Mouse (Mus musculus) gastrocnemius, postnatal 4 days (tissue): ENCODE results near the gene A930017K11Rik. TPM values are rescaled to one million over a fixed set of nuclear protein-coding genes. Genes with fewer than 3 reads are reported as not detected.

Experiments
- DNase-seq, 2 experiments: peaks; one replicate each; pipeline ENCODE4 v3.0.0; 2021 to 2022; ENCODE audit warnings: low spot score in 2 of 2, mixed read lengths in 2 of 2
- total RNA-seq, 2 experiments: library from RNA; stranded (reverse); gene quantifications; 2 replicates each; pipeline ENCODE4 v1.2.3; 2021

Gene A930017K11Rik
- total RNA-seq, 2 experiments from 2014 or later: not detected

DNA sequence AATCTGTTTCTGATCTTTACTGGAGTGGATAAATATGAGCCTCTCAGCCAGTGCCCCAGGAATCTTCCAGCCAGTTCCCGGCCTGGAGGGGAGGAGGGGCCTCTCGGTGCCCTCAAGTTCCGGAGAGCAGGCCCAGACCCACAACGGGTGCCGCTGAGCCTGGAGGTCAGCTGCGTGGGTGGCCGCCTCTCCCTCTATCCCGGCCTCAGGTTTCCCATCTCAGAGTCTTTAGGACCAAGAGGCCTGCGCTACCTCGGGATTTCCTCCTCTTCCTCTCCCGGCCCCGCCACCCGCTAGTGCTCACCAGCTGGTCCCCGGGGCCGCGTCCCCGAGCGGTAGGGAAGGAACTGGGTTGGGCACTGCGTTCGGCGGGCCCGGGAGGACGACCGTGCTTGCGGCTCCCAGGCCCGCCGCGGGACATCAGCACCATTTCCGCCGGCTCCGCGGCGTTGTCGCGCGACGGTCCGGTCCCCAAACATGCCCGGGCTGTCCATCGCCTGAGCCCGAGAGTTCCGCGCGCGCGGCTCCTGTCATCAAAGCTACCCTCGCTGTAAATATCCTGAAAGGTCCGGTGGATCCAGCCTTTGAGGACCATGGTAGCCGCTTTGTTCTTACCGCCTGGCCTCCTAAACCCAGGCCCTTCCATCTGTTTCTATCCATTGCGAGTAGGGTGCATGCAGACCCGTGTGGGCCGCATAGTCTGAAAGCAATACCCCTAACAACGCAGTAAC, 10.7 kb downstream of the A930017K11Rik start:
- peak; percentile 60 to 84 for DNase-seq

DNA sequence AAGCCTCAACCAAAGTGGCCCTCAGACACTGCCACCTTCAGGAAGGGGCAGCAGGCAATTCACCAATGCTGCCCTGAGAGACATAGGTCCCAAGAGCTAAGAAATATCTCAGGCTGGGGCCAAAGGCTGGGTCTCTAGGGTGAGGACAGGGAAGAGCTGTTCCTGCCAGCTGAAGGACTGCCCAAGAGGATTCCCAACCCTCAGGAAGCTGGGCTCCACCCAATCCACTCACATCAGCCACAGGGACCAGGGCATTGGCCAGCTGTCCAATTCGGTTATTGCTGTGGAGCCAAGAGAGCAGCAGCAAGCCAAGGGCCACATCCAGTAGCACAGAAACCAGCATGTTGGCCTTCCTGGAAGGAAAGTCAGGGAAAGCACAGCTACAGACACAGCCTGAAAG, 17.8 kb downstream of the A930017K11Rik start:
- DNase-seq: no peak

DNA sequence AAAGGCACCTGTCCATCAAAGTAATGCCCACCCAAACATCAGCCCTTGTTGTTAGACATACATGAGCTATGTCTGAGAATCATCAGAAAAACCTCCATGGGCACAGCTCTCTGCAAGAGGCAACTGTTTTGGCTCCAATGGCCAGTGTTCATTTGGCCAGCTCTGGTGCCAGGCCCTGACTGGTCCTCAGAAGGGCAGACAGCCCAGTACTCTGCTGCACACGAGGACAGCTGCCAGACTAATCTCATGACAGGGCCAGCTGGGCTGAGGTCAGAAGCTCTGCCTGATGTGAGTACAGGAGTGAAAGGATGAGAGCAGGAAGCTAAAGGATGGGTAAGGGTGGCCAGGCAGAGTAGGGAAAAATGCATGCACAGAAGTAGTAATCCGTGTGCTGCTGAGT, 27.0 kb downstream of the A930017K11Rik start:
- peak in 1 of 2 experiments; percentile 53 for DNase-seq

DNA sequence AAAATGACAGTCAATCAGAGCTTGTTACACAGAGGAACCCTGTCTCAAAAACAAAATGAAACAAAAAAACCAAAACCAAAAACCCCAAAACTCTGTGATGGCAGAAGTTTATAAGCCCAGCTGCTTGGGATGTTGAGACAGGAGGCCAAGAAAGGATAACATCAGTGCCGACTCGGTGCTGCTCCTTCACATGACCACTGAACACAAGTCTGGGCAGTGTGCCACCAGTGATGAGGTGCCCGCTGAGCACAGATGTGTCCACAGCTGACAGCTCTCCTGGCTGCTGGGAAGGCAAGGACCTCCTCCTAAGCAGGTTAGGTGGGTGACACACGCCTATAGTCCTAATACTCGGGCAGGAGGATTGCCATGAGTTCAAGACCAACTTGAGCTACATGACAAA, 30.2 kb downstream of the A930017K11Rik start:
- DNase-seq: no peak

DNA sequence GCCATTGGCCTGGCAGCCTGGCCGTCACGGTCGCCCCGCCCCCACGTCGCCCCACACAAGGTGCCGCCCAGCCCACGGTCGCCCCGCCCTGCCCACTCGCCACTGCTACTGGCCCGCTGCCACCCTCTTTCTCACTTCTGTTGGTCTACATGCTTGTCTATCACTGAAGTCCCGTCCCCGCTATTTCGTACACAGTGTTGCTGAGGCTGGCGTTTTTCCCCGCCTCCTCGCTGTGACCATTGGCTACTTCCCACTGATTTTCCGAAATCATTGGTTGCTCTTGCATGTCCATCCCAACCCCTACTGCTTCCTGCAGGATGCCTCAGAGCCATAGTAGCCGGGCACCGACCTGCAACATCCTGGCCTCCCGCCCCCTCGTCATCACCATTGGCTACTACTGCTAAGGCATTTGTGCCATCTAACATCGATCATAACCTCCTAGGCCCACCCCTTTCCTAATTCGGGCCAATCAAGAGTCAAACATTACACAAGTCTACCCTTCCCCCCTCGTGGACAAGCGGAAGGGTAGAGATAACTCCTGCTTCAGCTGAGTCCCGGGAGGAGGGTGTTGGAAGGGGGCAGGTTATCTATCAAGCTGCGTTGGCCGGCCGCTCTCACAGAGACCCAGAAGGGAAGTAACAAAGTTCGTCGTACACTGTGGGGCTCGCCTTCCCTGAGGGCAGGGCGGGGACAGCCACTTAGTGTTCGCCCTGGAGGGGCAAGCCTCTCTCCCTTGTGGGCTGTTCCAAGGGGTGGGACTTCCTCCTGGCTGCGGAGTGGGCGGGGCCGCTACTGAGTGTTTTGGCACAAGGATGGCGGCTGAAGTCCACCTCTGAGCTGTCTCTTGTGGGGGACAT, 32.4 kb downstream of the A930017K11Rik start:
- peak; percentile 100 for DNase-seq

DNA sequence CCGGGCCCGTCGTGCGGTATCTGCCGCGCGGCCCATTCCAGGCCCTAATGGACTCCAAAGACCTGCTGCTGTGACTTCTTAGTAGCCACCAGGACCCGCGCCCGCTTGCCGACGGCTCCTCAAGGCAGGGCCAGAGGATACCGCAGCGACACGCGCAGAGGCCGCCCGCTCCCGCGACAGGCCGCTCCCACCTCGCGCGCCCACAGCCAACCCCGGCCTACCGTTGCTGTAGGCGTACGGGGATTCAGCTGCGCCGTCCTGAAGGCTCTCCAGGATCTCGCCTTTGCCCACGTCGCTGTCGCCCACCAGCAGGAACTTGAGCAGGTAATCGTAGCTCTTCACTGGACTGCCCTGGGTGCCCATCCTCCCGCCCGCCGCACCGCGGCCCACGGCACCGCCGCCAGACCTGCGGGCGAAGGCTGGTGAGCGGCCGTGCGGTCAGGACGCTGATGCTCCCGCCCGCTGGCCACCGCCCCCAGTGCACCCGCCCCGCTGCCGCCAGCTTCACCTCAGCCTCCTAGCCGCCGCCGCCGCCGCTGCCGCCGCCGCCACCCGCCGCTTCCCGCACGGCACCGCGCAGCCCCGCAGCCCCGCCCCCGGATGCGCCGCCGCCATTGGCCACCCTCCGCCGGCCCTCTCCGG, 33.1 kb downstream of the A930017K11Rik start, which contains the start of gene Rab40c:
Gene Rab40c, minus strand, starts transcription at position 584 of the 642 bp plus-strand sequence.
- peak; percentile 42 to 61 for DNase-seq

DNA sequence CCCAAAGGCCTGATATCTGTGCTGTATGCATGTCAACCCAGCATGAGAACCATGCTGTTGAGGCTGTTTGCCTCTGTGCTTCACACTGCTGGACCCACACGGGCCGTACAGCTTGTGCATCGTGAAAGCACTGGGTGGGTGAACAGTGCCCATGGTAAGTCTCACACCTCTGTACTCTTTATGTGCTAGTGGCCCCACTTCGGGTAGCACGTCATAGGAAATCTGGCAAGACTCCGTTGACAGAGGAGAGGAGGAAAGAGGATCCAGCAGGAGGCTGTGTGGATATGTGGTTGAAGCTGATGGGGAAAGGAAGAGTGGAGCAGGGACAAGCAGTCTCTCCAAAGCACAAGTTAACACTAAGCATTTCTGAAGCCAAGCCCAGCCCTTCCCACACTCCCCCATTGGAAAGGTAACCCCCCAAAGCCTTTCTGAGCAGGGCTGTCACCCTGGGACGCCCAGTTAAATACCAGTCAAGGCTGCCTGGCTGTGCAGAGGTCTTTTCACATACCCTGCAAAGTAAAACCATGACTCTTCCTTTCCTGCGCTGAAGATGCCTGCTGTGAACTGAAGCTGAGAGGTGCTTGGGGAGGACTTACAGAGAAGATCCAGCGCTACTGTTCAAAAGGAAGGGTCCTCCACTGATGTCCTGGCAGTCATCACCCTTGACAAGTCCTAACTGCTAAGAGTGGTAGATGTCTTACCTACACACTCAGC, 34.2 kb downstream of the A930017K11Rik start:
- no peak for DNase-seq

DNA sequence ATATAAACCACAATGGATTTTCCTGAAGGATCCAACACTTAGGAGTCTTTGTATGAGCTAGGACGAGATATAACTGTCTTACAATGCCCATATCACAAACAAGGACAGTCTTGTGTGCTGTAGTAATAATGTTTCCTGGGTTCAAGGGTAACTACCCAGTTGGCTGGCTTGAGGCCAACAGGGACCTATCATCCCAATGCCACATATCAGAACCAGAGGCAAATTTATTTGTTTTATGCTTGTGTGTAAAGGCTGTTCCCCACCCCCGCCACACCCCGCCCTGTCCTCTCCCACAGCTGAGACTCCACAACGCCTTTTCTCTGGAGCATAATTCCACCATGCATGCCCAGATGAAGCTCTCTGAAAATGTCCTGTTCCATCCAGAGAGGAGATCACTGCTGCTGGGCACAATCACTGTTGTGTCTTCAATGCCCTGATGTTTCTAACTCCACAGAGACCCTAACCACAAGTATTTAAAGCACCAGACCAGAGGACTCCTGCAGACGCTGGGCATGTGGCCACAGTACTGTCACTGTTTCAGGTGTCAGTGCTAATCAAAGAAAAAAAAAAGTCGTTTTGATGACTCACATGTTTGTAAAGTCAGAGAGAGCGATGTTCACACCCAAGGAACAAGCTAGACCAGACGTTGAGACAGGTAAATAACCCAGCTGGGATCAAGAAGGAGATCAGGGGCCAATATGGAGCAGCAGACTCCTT, 35.3 kb downstream of the A930017K11Rik start:
- DNase-seq: no peak

DNA sequence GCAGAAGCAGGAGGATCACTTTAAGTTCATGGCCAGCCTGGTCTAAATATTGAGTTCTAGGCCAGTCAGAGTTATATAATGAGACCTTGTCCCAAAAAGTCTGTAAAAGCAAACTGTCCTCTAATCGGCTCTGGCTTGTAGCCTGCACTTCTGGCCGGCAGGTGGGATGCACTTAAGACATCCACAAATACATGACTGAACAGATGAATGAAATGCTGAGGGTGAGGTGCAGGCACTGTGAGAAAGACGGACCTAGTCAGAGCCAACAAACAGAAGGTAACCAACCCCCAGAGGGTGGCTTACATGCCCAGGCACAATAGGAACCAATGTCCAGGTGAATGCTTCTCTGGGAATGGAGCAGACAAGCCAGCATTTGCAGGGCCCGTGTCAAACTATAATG, 38.1 kb downstream of the A930017K11Rik start:
- DNase-seq: no peak

DNA sequence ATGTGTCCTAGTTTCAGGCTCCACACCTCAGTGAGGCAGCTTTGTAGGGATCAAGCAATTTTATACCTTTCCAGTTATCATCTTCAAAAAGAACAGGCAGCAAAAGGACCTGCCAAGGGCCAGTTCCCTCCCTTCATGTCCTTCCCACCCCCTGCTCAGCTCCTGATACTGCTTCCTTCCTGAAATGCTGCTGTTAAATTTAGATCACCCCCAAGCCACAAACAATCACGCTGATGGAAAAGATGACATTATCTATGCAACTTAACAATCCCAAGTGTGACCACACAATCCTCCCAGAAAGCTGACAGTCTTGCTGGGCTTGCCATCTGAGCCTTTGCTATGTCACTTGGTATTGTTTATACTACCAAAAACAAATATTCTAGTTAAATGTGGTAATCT, 38.5 kb downstream of the A930017K11Rik start:
- no peak for DNase-seq

DNA sequence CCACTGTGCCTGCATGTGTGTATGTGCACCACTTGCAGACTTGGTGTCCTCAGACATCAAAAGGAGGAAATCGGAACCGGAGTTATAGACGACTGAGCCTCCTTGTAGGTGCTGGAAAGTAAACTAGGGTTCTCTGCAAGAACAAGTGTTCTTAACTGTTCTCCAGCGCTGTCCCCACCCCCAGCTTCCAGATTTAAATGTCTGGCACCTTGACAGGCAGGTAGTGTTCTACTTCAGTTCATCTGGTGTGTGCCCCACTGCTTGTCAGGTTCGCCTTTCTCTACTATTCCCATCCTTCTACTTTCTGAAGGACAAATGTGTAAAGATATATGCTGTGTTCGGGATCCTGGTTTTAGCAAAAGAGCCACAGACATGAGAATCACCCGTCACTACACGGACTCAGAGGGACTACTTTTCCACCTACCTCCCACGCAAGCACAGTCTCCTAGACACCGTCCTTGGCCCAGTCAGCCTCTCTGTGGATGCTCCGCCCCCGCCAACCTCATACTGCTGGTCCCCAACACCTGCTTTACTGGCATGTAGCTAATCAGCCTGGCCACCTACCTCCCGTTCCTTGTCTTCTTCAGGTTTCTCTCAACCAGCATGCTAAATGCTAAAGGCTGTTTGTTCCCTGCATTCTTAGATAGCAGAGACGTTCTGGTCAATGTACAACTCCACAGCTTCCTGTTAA, 39.0 kb downstream of the A930017K11Rik start:
- DNase-seq: no peak

DNA sequence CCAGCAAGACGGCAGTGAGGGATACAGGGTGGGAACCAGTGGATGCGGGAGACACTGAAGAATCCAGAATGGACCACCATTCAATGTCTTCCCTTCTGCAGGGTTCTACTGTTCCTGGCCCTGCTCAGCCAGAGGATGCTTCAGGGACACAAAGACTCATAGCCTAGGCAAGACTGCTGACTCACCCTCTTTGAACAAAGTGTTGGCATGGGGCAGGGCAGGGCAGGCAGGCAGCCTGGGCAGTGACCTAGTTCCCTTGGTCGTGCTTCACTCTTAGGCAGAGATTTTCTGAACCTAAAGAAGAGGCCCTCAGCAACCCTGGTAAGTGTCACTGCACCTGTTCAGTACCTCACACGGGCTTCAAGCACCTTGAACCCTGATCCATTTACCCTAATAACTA, 40.5 kb downstream of the A930017K11Rik start:
- no peak for DNase-seq

DNA sequence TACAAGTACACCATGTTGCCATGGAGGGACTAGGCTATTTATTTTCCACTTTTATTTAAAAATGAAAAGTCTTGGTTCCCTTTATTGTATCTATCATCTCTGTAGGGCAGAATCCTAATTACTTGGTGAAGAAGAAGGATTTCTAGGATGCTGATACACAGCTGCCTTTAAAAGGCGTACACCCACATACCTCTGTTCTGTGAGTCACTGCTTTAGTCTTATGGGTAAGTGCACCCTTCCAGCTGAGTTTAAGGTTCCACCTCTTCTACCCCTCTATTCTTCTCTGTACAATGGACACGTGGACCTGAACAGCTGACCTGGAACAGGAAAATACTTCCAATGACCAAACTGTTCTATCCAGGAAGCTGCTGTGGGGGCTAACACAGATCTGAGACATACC, 44.7 kb downstream of the A930017K11Rik start:
- no peak for DNase-seq

DNA sequence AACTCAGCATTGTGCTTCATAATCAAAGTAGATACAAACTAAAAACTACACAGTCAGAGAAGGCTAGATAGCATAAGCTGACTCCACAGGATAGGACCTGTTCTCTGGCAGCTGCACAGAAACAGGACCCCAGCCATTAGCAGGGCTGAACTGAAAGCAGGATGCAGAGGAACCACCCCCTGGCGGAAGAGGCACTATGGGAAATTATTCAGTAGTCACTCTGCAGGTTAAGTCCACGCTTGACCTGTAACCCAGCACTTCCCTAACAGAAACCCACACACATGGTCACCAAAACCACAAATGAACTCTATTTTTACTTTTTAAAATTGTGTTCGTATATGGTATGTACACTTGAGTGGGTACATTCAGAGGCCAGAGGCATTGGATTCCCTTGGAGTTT, 49.3 kb downstream of the A930017K11Rik start:
- DNase-seq: no peak

DNA sequence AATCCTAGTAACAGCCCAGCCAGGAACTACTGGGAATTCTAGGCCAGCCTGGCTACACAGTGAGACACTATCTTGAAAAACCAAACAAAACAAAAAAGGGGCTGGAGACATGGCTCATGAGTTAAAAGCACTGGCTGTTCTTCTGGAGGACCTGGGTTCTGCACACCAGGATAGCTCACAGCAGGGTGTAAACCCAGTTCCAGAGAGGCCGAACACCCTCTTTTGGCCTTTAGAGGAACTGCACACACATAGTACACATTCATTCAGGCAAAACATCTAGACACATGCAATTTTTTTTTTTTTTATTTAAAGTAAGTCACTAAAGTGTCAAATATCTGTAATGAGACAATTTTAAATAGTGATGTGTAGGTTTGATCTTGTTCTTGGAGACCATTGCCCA, 52.2 kb downstream of the A930017K11Rik start:
- DNase-seq: no peak

Other genes starting within 250 kb of the A930017K11Rik start
- gene Gng13, start 235.4 kb downstream of the A930017K11Rik start, total RNA-seq: not detected
- gene Chtf18, start 225.1 kb downstream of the A930017K11Rik start, total RNA-seq: 1 to 10 TPM; 7.7 to 8.6 TPM
- gene Rpusd1, start 224.9 kb downstream of the A930017K11Rik start, total RNA-seq: 1 to 10 TPM; 7.9 to 8.1 TPM
- gene Mslnl, start 216.5 kb downstream of the A930017K11Rik start, total RNA-seq: not detected
- gene Msln, start 198.2 kb downstream of the A930017K11Rik start, total RNA-seq: under 1 TPM; 0.44 to 0.49 TPM
- 10 to 100 TPM; 29.0 to 31.3 TPM for gene Narfl, start 178.8 kb downstream of the A930017K11Rik start, total RNA-seq
- 10 to 100 TPM; 31.3 to 32.5 TPM for gene Haghl, start 166.9 kb downstream of the A930017K11Rik start, total RNA-seq
- not detected for gene Ccdc78, start 166.0 kb downstream of the A930017K11Rik start, total RNA-seq
- gene Fam173a, start 159.7 kb downstream of the A930017K11Rik start, total RNA-seq: 10 to 100 TPM; 45.6 to 45.8 TPM
- under 1 TPM in 1 of 2 experiments, not detected in 1; 0.75 TPM for gene AC134908.4, start 156.9 kb downstream of the A930017K11Rik start, total RNA-seq
- 10 to 100 TPM; 46.3 to 51.6 TPM for gene Metrn, start 155.4 kb downstream of the A930017K11Rik start, total RNA-seq
- gene Fbxl16, start 143.5 kb downstream of the A930017K11Rik start, total RNA-seq: 1 to 10 TPM; 1.4 to 2.0 TPM
- 10 to 100 TPM; 12.2 to 13.7 TPM for gene Wdr24, start 128.9 kb downstream of the A930017K11Rik start, total RNA-seq
- 10 to 100 TPM; 31.6 to 32.4 TPM for gene Jmjd8, start 123.7 kb downstream of the A930017K11Rik start, total RNA-seq
- 100 to 1,000 TPM; 116 to 134 TPM for gene Stub1, start 119.2 kb downstream of the A930017K11Rik start, total RNA-seq
- gene Rhbdl1, start 115.3 kb downstream of the A930017K11Rik start, total RNA-seq: 1 to 10 TPM; 7.6 to 10.0 TPM
- gene Gm20683, start 110.8 kb downstream of the A930017K11Rik start, total RNA-seq: 1 to 10 TPM; 5.4 to 7.6 TPM
- 10 to 100 TPM; 34.9 to 41.5 TPM for gene Rhot2, start 107.7 kb downstream of the A930017K11Rik start, total RNA-seq
- 10 to 100 TPM; 11.7 to 12.0 TPM for gene Wdr90, start 91.1 kb downstream of the A930017K11Rik start, total RNA-seq
- 10 to 100 TPM; 46.1 to 48.6 TPM for gene Mcrip2, start 83.8 kb downstream of the A930017K11Rik start, total RNA-seq
- 10 to 100 TPM; 20.0 to 21.3 TPM for gene Mettl26, start 77.5 kb downstream of the A930017K11Rik start, total RNA-seq
- gene Wfikkn1, start 71.7 kb downstream of the A930017K11Rik start, total RNA-seq: 1 to 10 TPM in 1 of 2 experiments, under 1 TPM in 1; 0.88 to 1.4 TPM
- 10 to 100 TPM; 15.1 to 17.2 TPM for gene Rab40c, start 32.8 kb downstream of the A930017K11Rik start, total RNA-seq
- 10 to 100 TPM; 46.7 to 50.8 TPM for gene Pigq, start 7.6 kb downstream of the A930017K11Rik start, total RNA-seq
- not detected for gene Nhlrc4, start 7.6 kb downstream of the A930017K11Rik start, total RNA-seq
- gene Capn15, start 33.2 kb upstream of the A930017K11Rik start, total RNA-seq: 10 to 100 TPM; 14.2 to 14.5 TPM
- 10 to 100 TPM; 36.8 to 41.4 TPM for gene Rab11fip3, start 117.0 kb upstream of the A930017K11Rik start, total RNA-seq
- gene Decr2, start 137.8 kb upstream of the A930017K11Rik start, total RNA-seq: 10 to 100 TPM in 1 of 2 experiments, 1 to 10 TPM in 1; 9.2 to 12.9 TPM
- gene Nme4, start 143.0 kb upstream of the A930017K11Rik start, total RNA-seq: 10 to 100 TPM; 13.5 to 18.3 TPM
- 1 to 10 TPM; 3.0 to 4.5 TPM for gene Tmem8, start 160.7 kb upstream of the A930017K11Rik start, total RNA-seq
- 10 to 100 TPM; 62.3 to 63.3 TPM for gene Mrpl28, start 170.9 kb upstream of the A930017K11Rik start, total RNA-seq
- gene Axin1, start 186.1 kb upstream of the A930017K11Rik start, total RNA-seq: 10 to 100 TPM; 28.5 to 29.5 TPM
- under 1 TPM in 1 of 2 experiments, not detected in 1; 0.21 TPM for gene Pdia2, start 246.5 kb upstream of the A930017K11Rik start, total RNA-seq